21 mouse cellular contexts compared by ENCODE assay signal in genomic region chr4:150879631-150880030, GRCm38 (mm10). TPM values are rescaled to one million over a fixed set of nuclear protein-coding genes. Genes with fewer than 3 reads are reported as not detected.
A peak's percentile ranks its signal among the peaks of the same experiment; 100 is the strongest.
DNase-seq lines count a peak whose midpoint lies in the region; TF ChIP-seq lines count a peak whose summit lies in the region.
"Had no signal": no experiment of that assay in that cellular context is flagged by ENCODE, and none has a peak within 500 bp of the region (broad histone marks: within the 10 kb centered on the region; RNA-seq: fewer than 3 reads in every experiment).

No protein-coding gene starts in this region.

- peaks cover 31% of the 10 kb centered on the region for H3K4me1 ChIP-seq in testis, adult 2 months (ENCODE audit: control insufficient read depth, insufficient read depth, low read length)
- no peaks in the 10 kb centered on the region for H3K4me1 ChIP-seq in ES-Bruce4 (ENCODE audit: control insufficient read depth, insufficient read depth, low read length)
- no peaks in the 10 kb centered on the region for H3K4me1 ChIP-seq in limb, embryonic 10.5 days
- H3K4me1 ChIP-seq: embryonic facial prominence, embryonic 12.5 days; forebrain, embryonic 13.5 days; forebrain, embryonic 15.5 days had no signal

- no peak for DNase-seq in testis, postnatal 14 days (ENCODE audit: low spot score)
- DNase-seq in R1 (ENCODE audit: low read depth, low spot score) = peak; percentile 74
- no peak for DNase-seq in cerebellum, postnatal 25 days
- no peak for DNase-seq in cerebellum, adult 11-12 months
- DNase-seq in limb, embryonic 10.5 days (ENCODE audit: low spot score) = no peak
- DNase-seq: adrenal gland, adult 8-10 months; adrenal gland, postnatal 14 days; adrenal gland, postnatal 36 days; cerebellum, adult 18-20 months; cerebellum, adult 8-10 months; cerebellum, adult 9-11 months; cerebellum, postnatal 14 days; forebrain, postnatal 0 days had no signal

- peak overlapping the region; percentile 59 for H3K9ac ChIP-seq in ES-Bruce4 (ENCODE audit: low read depth, poor library complexity, severe bottlenecking)
- H3K9ac ChIP-seq: embryonic facial prominence, embryonic 12.5 days; forebrain, embryonic 13.5 days; forebrain, embryonic 15.5 days; forebrain, postnatal 0 days had no signal

- TF ChIP-seq CTCF in testis, adult 2 months (IDR thresholded peaks at IDR 0.05; ENCODE audit: control insufficient read depth, insufficient read depth, insufficient replicate concordance, low read depth, low read length) = no peak
- no peak for TF ChIP-seq CTCF in ES-Bruce4 (IDR thresholded peaks at IDR 0.05; ENCODE audit: low read depth, low read length)

- peak overlapping the region; percentile 73 for H3K4me3 ChIP-seq in testis, adult 2 months (ENCODE audit: control insufficient read depth, low read depth, low read length)
- H3K4me3 ChIP-seq in ES-Bruce4 (ENCODE audit: low read depth, low read length) = peak overlapping the region; percentile 40
- H3K4me3 ChIP-seq in limb, embryonic 10.5 days = no peak overlapping the region
- H3K4me3 ChIP-seq: embryonic facial prominence, embryonic 10.5 days; embryonic facial prominence, embryonic 12.5 days; forebrain, embryonic 13.5 days; forebrain, embryonic 15.5 days had no signal

- H3K27me3 ChIP-seq in testis, adult 2 months (ENCODE audit: control insufficient read depth, insufficient read depth, low read length) = peaks cover 4% of the 10 kb centered on the region
- H3K27me3 ChIP-seq in ES-Bruce4 (ENCODE audit: control insufficient read depth, insufficient read depth, low read length, poor library complexity, severe bottlenecking) = no peaks in the 10 kb centered on the region
- no peaks in the 10 kb centered on the region for H3K27me3 ChIP-seq in limb, embryonic 10.5 days (ENCODE audit: low read depth, poor library complexity, severe bottlenecking)
- H3K27me3 ChIP-seq: embryonic facial prominence, embryonic 12.5 days; forebrain, embryonic 13.5 days; forebrain, embryonic 15.5 days; Patski had no signal

- no peaks in the 10 kb centered on the region for H3K9me3 ChIP-seq in ES-Bruce4 (replicated peaks; ENCODE audit: control insufficient read depth, insufficient read depth, low read length, poor library complexity, severe bottlenecking)
- peaks cover 23% of the 10 kb centered on the region for H3K9me3 ChIP-seq in limb, embryonic 10.5 days (replicated peaks)

- H3K36me3 ChIP-seq in testis, adult 2 months (ENCODE audit: control insufficient read depth, insufficient read depth, low read length) = no peaks in the 10 kb centered on the region
- H3K36me3 ChIP-seq in ES-Bruce4 (ENCODE audit: control insufficient read depth, insufficient read depth, low read length, poor library complexity, severe bottlenecking) = no peaks in the 10 kb centered on the region
- peaks cover 12% of the 10 kb centered on the region for H3K36me3 ChIP-seq in limb, embryonic 10.5 days
- H3K36me3 ChIP-seq: embryonic facial prominence, embryonic 12.5 days; forebrain, embryonic 15.5 days; G1E had no signal

- no peak for TF ChIP-seq EP300 in ES-Bruce4 (IDR thresholded peaks at IDR 0.05; ENCODE audit: insufficient read depth, low read depth, low read length)

- no peak for TF ChIP-seq POLR2A in testis, adult 2 months (IDR thresholded peaks at IDR 0.05; ENCODE audit: control insufficient read depth, low read depth, low read length)
- no peak for TF ChIP-seq POLR2A in ES-Bruce4 (IDR thresholded peaks at IDR 0.05; ENCODE audit: insufficient read depth, low read length)

- H3K27ac ChIP-seq in testis, adult 2 months (ENCODE audit: control insufficient read depth, insufficient read depth, low read depth, low read length) = no peak overlapping the region
- H3K27ac ChIP-seq in ES-Bruce4 (ENCODE audit: insufficient read depth, low read length) = peak overlapping the region; percentile 60
- H3K27ac ChIP-seq in limb, embryonic 10.5 days = no peak overlapping the region
- H3K27ac ChIP-seq: embryonic facial prominence, embryonic 10.5 days; embryonic facial prominence, embryonic 12.5 days; forebrain, embryonic 13.5 days; forebrain, embryonic 15.5 days had no signal

- WGBS in limb, embryonic 10.5 days = 93% methylated on average over 22 of the region's 22 CpGs

RNA-seq across cellular contexts. Expression of gene Errfi1, which starts 25.9 kb away (rescaled TPM):
- polyA plus RNA-seq in testis, adult 2 months (2012; rRNA removed) = 10.6 and 11.2 TPM in 2 replicates
- polyA plus RNA-seq in ES-Bruce4 (2011; ENCODE audit: insufficient read depth, insufficient read length, low read depth, missing spikeins) = 44.2 and 44.3 TPM in 2 replicates
- 25.2 and 25.9 TPM in 2 replicates for polyA plus RNA-seq in limb, embryonic 10.5 days (2016; fragmentation: Nextera tagmentation; extraction: Ambion mirVana)
- polyA plus RNA-seq: G1E had no signal

RNA-seq across cellular contexts. Expression of gene Park7, which starts 34.6 kb away (rescaled TPM):
- polyA plus RNA-seq in testis, adult 2 months (2012; rRNA removed) = 88.1 and 92.3 TPM in 2 replicates
- 210 and 215 TPM in 2 replicates for polyA plus RNA-seq in ES-Bruce4 (2011; ENCODE audit: insufficient read depth, insufficient read length, low read depth, missing spikeins)
- polyA plus RNA-seq in limb, embryonic 10.5 days (2016; fragmentation: Nextera tagmentation; extraction: Ambion mirVana) = 526 and 559 TPM in 2 replicates

RNA-seq across cellular contexts. Expression of gene Tnfrsf9, which starts 34.7 kb away (rescaled TPM):
- 1.9 and 3.1 TPM in 2 replicates for polyA plus RNA-seq in testis, adult 2 months (2012; rRNA removed)
- polyA plus RNA-seq in ES-Bruce4 (2011; ENCODE audit: insufficient read depth, insufficient read length, low read depth, missing spikeins) = 1.1 and 1.6 TPM in 2 replicates
- 0.59 and 1.1 TPM in 2 replicates for polyA plus RNA-seq in limb, embryonic 10.5 days (2016; fragmentation: Nextera tagmentation; extraction: Ambion mirVana)
